Mouse (Mus musculus) embryonic facial prominence, embryonic 10.5 days (tissue): ENCODE results near the gene 1700025G04Rik. TPM values are rescaled to one million over a fixed set of nuclear protein-coding genes. Genes with fewer than 3 reads are reported as not detected.
A peak's percentile ranks its signal among the peaks of the same experiment; 100 is the strongest.

Experiments
- DNase-seq: peaks from one replicate; pipeline ENCODE4 v3.0.0-alpha.2; 2017; ENCODE audit warnings: low spot score
- H3K27ac ChIP-seq: fragments of 300-500 bp; sonication (generic); replicated peaks from 2 replicates; pipeline ENCODE4 v1.5.1; 2016; ENCODE audit warnings: mild to moderate bottlenecking
- H3K27me3 ChIP-seq: fragments of 300-500 bp; sonication (generic); replicated peaks from 2 replicates; pipeline ENCODE4 v1.6.1; 2016; ENCODE audit warnings: low read depth, mild to moderate bottlenecking; ENCODE audit not compliant: poor library complexity, severe bottlenecking
- H3K36me3 ChIP-seq: fragments of 300-500 bp; sonication (generic); replicated peaks from 2 replicates; pipeline ENCODE4 v1.6.1; 2016; ENCODE audit warnings: mild to moderate bottlenecking, moderate library complexity
- H3K4me1 ChIP-seq: fragments of 300-500 bp; sonication (generic); 2 replicates; pipeline ENCODE4 v1.6.1; 2016
- H3K4me3 ChIP-seq: fragments of 300-500 bp; sonication (generic); 2 replicates; pipeline ENCODE4 v1.5.1; 2016; ENCODE audit warnings: mild to moderate bottlenecking, moderate library complexity
- H3K9me3 ChIP-seq: fragments of 300-500 bp; sonication (generic); 2 replicates; pipeline ENCODE4 v1.6.1; 2016; ENCODE audit warnings: mild to moderate bottlenecking
- WGBS: fragments of 180-500 bp; shearing (Covaris S2); methylation state at CpG from one replicate; pipeline ENCODE4 v1.1.7; 2016; 5-methylcytosine and 5-hydroxymethylcytosine counted together
- polyA plus RNA-seq: library from polyadenylated mRNA; unstranded; fragments of >200 nt; fragmentation: Nextera tagmentation; extraction: Ambion mirVana; gene quantifications from 2 replicates; pipeline ENCODE4 v1.2.1, GENCODE M21; 2016

1700025G04Rik gene
- polyA plus RNA-seq, 1 experiment from 2014 or later = 14.7 TPM

- Histone ChIP-seq H3K4me3 (no peak overlapping the region), H3K36me3 (peaks cover 8% of the 10 kb centered on the region; the same call in 1 of the 2 replicates), H3K4me1 (peaks cover 43% of the 10 kb centered on the region), H3K27me3 (no peaks in the 10 kb centered on the region), H3K27ac (peak overlapping the region; percentile 19; the same call in 1 of the 2 replicates), H3K9me3 (no peaks in the 10 kb centered on the region)
- no peak for DNase-seq
- 28% methylated on average over 6 of the region's 6 CpGs for WGBS
Observed at GRCm38 (mm10) chr1:151962078-151962477, 127.8 kb downstream of the 1700025G04Rik start.

DNA sequence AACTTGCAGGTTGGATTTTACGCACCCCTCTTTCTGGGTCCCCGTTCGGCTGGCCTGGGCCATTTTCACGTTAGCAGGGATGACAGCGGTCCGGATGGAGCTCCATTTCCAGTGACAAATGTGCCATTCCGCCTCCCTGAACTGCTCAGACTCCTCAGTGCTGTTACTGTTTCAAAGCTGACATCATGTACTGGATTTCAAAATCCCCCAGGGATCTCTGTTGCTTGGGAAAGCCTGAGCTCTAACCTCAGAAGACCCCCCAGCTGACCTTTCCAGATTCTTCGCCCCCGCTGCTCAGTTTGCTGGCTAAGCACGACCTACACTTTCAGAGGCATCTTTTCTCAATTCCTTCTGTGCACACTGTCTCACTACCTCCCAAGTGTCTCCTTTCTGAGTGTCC, 128.7 kb downstream of the 1700025G04Rik start:
- Histone ChIP-seq H3K27me3 (no peaks in the 10 kb centered on the region), H3K4me3 (no peak overlapping the region), H3K27ac (0 out of 2 replicates have a peak overlapping the region, but pooled peaks have one; percentile 30), H3K4me1 (peaks cover 43% of the 10 kb centered on the region), H3K9me3 (no peaks in the 10 kb centered on the region), H3K36me3 (peaks cover 8% of the 10 kb centered on the region; the same call in 1 of the 2 replicates)
- DNase-seq = no peak
- 55% methylated on average over 10 of the region's 10 CpGs for WGBS

GRCm38 (mm10) chr1:151959010-151959409, 130.9 kb downstream of the 1700025G04Rik start:
- no peaks in the 10 kb centered on the region for H3K27me3 ChIP-seq
- whole genome bisulfite sequencing = 66% methylated on average over 3 of the region's 3 CpGs
- H3K9me3 ChIP-seq = no peaks in the 10 kb centered on the region
- no peak overlapping the region for H3K4me3 ChIP-seq
- H3K36me3 ChIP-seq = peaks cover 8% of the 10 kb centered on the region; the same call in 1 of the 2 replicates
- H3K4me1 ChIP-seq = peaks cover 49% of the 10 kb centered on the region
- no peak for DNase-seq
- no peak overlapping the region for H3K27ac ChIP-seq

- Histone ChIP-seq H3K27ac (no peak overlapping the region), H3K9me3 (no peaks in the 10 kb centered on the region), H3K4me1 (peaks cover 50% of the 10 kb centered on the region), H3K27me3 (no peaks in the 10 kb centered on the region), H3K4me3 (no peak overlapping the region), H3K36me3 (peaks cover 8% of the 10 kb centered on the region; the same call in 1 of the 2 replicates)
- DNase-seq = no peak
- 88% methylated on average over 3 of the region's 3 CpGs for WGBS
Observed at GRCm38 (mm10) chr1:151958442-151958841, 131.5 kb downstream of the 1700025G04Rik start.

DNA sequence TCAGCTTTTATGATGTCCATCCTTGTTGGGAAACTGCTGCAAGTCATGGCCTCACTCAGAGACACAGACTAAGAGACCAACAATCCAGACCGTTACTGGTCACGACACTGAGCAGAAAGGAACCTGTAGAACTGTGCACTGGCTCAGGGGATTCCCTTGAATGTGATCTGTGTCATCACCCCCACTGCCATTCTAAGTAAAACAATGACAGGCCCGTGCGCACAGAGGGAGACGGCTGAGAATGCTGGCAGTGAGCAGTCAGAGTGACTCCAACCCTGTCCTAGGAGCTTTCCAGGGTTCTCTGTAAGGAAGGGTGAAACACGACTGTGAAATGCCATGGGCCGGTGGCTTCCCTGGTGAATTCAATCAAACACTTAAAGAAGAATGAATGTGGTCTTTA, 132.3 kb downstream of the 1700025G04Rik start:
- peaks cover 8% of the 10 kb centered on the region; the same call in 1 of the 2 replicates for H3K36me3 ChIP-seq
- no peak overlapping the region for H3K4me3 ChIP-seq
- no peak overlapping the region for H3K27ac ChIP-seq
- no peaks in the 10 kb centered on the region for H3K9me3 ChIP-seq
- peaks cover 53% of the 10 kb centered on the region for H3K4me1 ChIP-seq
- DNase-seq = no peak
- no peaks in the 10 kb centered on the region for H3K27me3 ChIP-seq
- WGBS = 27% methylated on average over 7 of the region's 7 CpGs

DNA sequence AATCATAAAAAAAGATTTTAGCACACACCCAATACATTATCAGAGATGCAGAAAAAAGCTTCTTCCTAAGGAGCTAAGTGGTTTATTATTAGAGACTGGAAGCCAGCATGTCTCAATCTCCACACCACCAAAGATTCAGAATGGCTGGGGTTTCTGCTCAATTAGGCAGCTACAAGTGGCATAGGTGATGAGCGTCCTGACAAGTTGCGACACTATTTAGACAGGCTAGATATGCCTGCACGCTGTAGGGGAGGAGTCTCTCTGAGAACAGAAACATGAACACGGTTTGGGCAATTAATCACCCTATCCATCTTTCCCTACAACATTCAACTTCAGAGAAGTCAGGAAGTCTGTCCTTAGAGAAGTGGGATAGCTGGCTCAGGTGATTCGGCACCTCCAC, 134.1 kb downstream of the 1700025G04Rik start:
- Histone ChIP-seq H3K27ac (no peak overlapping the region), H3K27me3 (no peaks in the 10 kb centered on the region), H3K36me3 (peaks cover 8% of the 10 kb centered on the region; the same call in 1 of the 2 replicates), H3K9me3 (no peaks in the 10 kb centered on the region), H3K4me3 (no peak overlapping the region), H3K4me1 (peaks cover 37% of the 10 kb centered on the region)
- no peak for DNase-seq
- 85% methylated on average over 5 of the region's 5 CpGs for WGBS

DNA sequence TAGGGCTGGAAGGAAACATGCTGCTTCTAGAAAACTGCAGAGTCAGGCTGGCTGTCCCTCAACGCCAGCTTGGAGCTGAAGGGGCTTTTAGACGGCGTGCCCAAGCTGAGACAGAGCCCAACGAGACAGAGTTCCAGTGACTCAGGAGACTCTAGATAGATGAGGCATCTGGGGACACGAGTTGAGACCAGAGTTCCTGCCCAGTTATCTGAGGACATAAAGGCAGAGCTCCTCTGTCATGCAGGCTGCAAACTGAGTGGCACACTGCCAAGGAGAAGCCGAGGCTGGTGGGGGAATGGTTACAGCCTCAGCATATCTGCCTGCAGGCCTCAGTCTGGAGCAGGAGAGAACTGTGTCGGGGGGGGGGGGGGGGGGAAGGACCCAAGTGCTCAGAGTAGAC, 136.4 kb downstream of the 1700025G04Rik start:
- WGBS = 61% methylated on average over 7 of the region's 7 CpGs
- Histone ChIP-seq H3K27ac (no peak overlapping the region), H3K9me3 (no peaks in the 10 kb centered on the region), H3K27me3 (no peaks in the 10 kb centered on the region), H3K4me3 (no peak overlapping the region), H3K4me1 (peaks cover 28% of the 10 kb centered on the region), H3K36me3 (no peaks in the 10 kb centered on the region)
- DNase-seq = no peak

DNA sequence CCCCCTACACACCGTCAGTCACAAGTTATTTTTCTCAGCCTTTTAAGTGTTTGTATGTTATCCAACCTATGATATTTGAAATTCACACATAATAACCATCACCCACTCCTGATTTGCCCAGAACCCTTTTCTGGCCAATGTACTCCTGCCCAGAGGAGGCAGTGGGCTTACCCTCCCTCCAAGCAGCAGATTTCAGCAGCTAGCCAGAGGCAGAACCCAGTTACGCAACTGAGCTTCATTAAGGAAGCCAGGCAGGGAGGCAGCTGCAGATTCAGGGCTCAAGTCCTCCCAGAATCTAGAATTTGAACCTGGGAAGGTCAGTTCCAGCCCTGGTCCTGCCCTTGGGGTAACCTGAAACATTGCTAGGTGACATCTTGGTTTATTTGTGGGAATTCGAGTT, 141.9 kb downstream of the 1700025G04Rik start:
- Histone ChIP-seq H3K4me3 (no peak overlapping the region), H3K36me3 (no peaks in the 10 kb centered on the region), H3K9me3 (no peaks in the 10 kb centered on the region), H3K27ac (no peak overlapping the region; the same call in 1 of the 2 replicates), H3K4me1 (peaks cover 53% of the 10 kb centered on the region), H3K27me3 (no peaks in the 10 kb centered on the region)
- 57% methylated on average over 3 of the region's 3 CpGs for whole genome bisulfite sequencing
- no peak for DNase-seq

DNA sequence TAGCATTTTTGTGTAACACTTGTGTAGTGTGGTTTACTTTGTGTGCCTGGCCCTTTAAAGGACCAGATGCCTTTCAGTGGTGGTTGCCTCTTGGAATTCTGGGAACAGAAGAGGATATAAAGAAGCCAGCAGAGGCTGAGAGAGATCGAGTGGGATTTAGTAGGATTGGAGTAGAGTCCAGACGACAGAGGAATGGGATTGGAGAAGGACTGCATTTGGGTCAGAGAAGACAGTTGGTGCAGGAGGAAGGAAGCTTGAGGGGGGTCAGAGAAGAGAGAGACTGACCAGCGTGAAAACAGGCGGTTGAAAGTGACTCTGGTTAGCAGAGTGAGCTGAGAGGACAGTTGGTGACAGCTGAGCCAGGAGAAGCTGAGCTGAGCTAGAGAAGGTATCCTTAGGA, 142.4 kb downstream of the 1700025G04Rik start:
- Histone ChIP-seq H3K4me1 (peaks cover 50% of the 10 kb centered on the region), H3K9me3 (no peaks in the 10 kb centered on the region), H3K27ac (no peak overlapping the region; the same call in 1 of the 2 replicates), H3K36me3 (no peaks in the 10 kb centered on the region), H3K27me3 (no peaks in the 10 kb centered on the region), H3K4me3 (no peak overlapping the region)
- 35% methylated on average over 4 of the region's 4 CpGs for WGBS
- DNase-seq = no peak

DNA sequence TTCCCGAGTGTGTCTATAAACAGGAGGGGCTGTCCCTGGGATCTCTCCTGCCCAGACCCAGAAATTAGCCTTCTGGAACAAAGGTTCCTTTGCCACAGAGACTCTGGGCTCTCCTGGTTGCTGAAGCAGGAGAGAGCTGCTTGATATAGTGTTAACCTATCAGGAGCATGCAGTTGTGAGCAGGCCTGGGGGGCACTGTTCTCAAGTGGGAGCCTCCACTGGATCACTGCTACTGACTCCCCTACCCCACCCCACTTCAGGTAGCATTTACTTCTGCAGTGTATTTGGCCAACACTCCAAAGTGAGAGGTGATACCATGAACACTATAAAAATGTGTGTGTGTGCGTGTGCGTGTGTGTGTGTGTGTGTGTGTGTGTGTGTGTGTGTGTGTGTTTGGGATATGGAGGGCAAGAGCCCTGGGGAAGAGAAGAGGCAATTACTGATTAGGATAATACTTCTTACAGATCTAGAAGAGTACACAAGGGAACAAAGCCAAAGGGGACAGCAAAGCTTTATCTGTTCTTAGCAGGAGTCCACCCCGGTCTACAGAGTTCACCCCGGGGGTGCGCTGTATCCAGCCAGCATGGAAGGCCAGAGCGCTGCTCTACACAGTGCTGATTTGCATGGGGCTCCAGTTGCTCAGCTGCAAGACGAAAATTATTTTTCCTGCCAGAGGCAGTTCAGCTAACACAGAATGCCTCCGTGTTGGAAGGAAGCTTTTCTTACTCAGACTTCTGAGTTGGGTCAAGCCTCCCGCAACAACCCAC, 145.3 kb downstream of the 1700025G04Rik start:
- no peaks in the 10 kb centered on the region for H3K9me3 ChIP-seq
- H3K36me3 ChIP-seq = no peaks in the 10 kb centered on the region
- DNase-seq = no peak
- H3K27me3 ChIP-seq = no peaks in the 10 kb centered on the region
- H3K27ac ChIP-seq = peak overlapping the region; percentile 55; the same call in 1 of the 2 replicates
- 24% methylated on average over 10 of the region's 10 CpGs for WGBS
- no peak overlapping the region for H3K4me3 ChIP-seq
- peaks cover 58% of the 10 kb centered on the region for H3K4me1 ChIP-seq

- 60% methylated on average over 8 of the region's 8 CpGs for WGBS
- 0 out of 2 replicates have a peak overlapping the region, but pooled peaks have one; percentile 4 for H3K27ac ChIP-seq
Observed at GRCm38 (mm10) chr1:151943681-151944237, 146.2 kb downstream of the 1700025G04Rik start.

DNA sequence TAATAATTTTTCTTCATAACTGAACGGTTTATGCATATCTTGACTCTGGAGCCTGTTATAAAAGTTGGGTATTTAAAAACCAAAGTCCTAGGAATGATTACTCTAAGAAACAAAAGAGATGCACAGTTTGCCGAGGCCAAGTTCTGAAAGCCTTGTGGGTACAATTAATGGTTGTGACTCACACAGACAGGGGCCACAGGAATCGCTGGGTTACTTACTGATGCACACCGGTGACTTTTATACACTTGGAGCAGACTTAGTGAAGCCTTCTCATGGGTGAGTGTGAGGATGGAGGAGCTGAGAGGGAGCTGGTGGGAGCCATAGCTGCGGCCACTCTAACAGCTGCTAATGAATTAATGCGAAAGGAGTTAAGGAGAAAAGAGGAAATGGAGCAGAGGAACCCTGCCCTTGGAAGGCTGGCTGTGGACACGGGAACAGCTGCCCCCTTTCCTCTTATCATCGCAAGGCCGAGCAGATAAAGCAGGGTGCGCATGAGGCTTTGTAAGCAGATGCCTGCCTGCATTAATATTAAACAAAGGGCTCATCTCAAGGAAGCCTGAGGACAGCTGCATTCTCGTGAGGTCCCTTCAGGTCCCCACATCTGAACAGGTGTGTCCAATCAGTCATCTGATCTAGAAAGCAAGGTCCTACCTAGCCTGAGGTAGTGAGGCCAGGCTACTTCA, 146.8 kb downstream of the 1700025G04Rik start:
- no peak overlapping the region for H3K4me3 ChIP-seq
- no peaks in the 10 kb centered on the region for H3K9me3 ChIP-seq
- H3K27ac ChIP-seq = 0 out of 2 replicates have a peak overlapping the region, but pooled peaks have one; percentile 4
- H3K27me3 ChIP-seq = no peaks in the 10 kb centered on the region
- DNase-seq = no peak
- peaks cover 63% of the 10 kb centered on the region for H3K4me1 ChIP-seq
- no peaks in the 10 kb centered on the region for H3K36me3 ChIP-seq
- 66% methylated on average over 11 of the region's 11 CpGs for WGBS

More at GRCm38 (mm10) chr1:151943681-151944237, 146.2 kb downstream of the 1700025G04Rik start:
- peaks cover 65% of the 10 kb centered on the region for H3K4me1 ChIP-seq
- H3K9me3 ChIP-seq = no peaks in the 10 kb centered on the region
- DNase-seq = no peak
- no peak overlapping the region for H3K4me3 ChIP-seq
- H3K27me3 ChIP-seq = no peaks in the 10 kb centered on the region
- H3K36me3 ChIP-seq = no peaks in the 10 kb centered on the region
